Mouse (Mus musculus): Measurements from ENCODE around the gene Susd1.

- TF ChIP-seq CTCF (conservative IDR thresholded peaks at IDR 0.05; ENCODE audit: low read length) (no peak), POU5F1 (IDR thresholded peaks at IDR 0.05; ENCODE audit: borderline replicate concordance, low read length) (no peak)
Measured at GRCm38 (mm10) chr4:59383791-59384190, 54.6 kb downstream of the Susd1 start.
